Mouse (Mus musculus): ENCODE measurements at regions not wholly inside any gene's neighbourhood (a gene's known extent, or its start where the extent isn't known, plus 50 kb on each side); places are given as distances from the start of the nearest gene placed in this dataset.

DNA sequence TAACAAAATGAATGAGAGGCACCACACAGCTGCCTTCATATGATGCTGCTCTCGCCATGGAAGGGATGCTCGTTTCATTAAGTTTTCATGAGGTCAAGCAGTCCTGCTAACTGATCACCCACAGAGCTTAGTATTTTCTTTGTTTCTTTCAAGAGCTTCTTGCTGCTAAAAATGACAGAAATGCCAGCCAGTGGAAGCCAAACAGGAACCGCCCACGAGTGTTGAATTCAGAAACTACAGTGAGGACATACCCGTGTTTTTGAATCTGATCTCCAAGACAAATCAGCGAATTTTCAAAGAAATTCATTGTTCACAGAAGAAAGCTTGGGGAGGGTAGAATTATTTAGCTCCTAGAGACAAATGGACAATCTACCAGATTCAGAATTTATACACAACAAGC is 954.3 kb upstream of the Car8 start:
- TF ChIP-seq TAL1 (conservative IDR thresholded peaks at IDR 0.05; ENCODE audit: low read depth, low read length), result no peak
- no peak for TF ChIP-seq CTCF (IDR thresholded peaks at IDR 0.05; ENCODE audit: low read depth, low read length)
- no peak for TF ChIP-seq POLR2AphosphoS5 (IDR thresholded peaks at IDR 0.05; ENCODE audit: insufficient replicate concordance, low read depth, low read length)
- no peak for TF ChIP-seq GATA1 (IDR thresholded peaks at IDR 0.05; ENCODE audit: borderline replicate concordance, low read length)
- no peak for TF ChIP-seq GATA2 (IDR thresholded peaks at IDR 0.05; ENCODE audit: borderline replicate concordance, low read depth, low read length)
